Mouse (Mus musculus): ENCODE data around the gene Xrcc6.

The Xrcc6 gene

DNA sequence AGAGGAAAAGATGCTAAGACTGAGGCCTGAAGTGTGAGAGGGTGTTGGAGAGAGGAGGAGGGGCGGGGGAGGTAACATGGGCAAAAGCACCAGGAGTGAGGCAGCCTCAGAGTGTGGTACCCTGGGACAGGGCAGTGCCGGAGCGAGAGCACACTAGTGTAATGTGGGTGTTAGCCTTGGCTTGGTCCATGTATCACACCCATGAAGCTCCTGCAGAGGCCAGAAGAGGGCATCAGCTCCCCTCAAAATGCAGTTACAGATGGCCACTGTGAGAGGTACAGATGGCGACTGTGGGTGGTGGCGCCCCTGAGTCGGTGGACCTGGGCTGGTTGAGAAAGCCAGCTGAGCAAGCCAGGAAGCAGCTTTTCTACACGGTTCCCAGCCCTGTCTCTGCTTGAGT, 93.5 kb downstream of the Xrcc6 start:
- DNase-seq (ENCODE audit: low spot score), result no peak

GRCm38 (mm10) chr15:82085606-82086005, 98.0 kb downstream of the Xrcc6 start:
- DNase-seq (ENCODE audit: low spot score), result no peak

DNA sequence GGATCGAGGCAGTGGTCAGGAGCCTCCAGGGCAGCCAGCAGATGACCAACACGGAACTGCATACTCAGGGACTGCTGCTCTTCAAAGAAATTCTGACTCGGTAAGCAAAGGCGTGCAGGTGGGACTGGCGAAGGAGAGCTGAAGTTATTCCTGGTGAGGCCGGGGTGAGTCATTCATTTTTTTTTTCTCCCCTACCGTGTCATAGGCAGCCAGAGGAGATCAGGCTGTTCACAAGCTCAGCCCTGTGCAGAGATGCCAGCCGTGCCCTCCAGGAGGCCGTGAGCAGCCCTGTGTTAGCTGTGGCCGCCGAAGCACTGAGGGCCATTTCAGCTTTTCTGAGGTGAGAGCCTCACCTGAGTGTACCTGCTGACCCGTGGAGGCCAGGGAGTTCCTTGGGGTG, 98.5 kb downstream of the Xrcc6 start:
- no peak for DNase-seq (ENCODE audit: low spot score)

DNA sequence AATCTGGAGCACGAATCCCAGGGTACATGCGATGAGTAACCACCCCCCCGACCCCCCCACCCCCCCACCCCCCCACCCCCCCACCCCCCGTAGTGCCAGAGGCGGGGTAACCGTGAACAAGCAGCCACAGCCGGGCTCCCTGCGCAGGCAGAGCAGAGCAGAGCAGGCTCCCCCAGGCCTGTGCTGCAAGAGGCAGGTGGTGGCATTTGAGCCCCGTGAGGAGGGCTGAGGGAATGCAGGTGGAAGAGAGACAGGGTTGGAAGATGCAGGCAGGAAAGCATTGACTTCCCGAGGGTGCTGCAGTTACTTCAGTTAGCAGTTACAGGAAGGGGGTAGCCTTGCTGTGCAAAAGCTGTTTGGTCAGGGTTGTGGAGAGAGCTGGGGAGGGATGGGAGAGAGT, 99.6 kb downstream of the Xrcc6 start:
- DNase-seq (ENCODE audit: low spot score), result no peak

Data from urinary bladder, postnatal 10 days (tissue).